Mouse (Mus musculus) bone marrow, adult 2 months (tissue): Measurements from ENCODE around the gene Grhl3. TPM values are rescaled to one million over a fixed set of nuclear protein-coding genes. Genes with fewer than 3 reads are reported as not detected.

Experiments used
- H3K27ac ChIP-seq: fragments of 200-500 bp; 2 replicates; pipeline ENCODE4 v1.5.1; 2012; ENCODE audit warnings: low read depth, mild to moderate bottlenecking, control low read depth, inconsistent platforms, low read length; ENCODE audit not compliant: control insufficient read depth, poor library complexity, insufficient read depth
- H3K4me1 ChIP-seq: fragments of 200-500 bp; 2 replicates; pipeline ENCODE4 v1.6.1; 2011; ENCODE audit warnings: low read length; ENCODE audit not compliant: control insufficient read depth, insufficient read depth
- H3K4me3 ChIP-seq: fragments of 200-500 bp; replicated peaks from 2 replicates; pipeline ENCODE3; 2011; ENCODE audit warnings: mild to moderate bottlenecking, low read depth, low read length, control low read depth; ENCODE audit not compliant: control insufficient read depth
- CTCF ChIP-seq: fragments of 200-500 bp; IDR thresholded peaks from 2 replicates; pipeline ENCODE4 v1.5.1; 2011; ENCODE audit warnings: low read length, control low read depth; ENCODE audit not compliant: control insufficient read depth, insufficient read depth
- POLR2A ChIP-seq: fragments of 200-500 bp; IDR thresholded peaks from 2 replicates; pipeline ENCODE4 v1.6.1; 2011; ENCODE audit warnings: low read depth, mild to moderate bottlenecking, control low read depth, low read length, borderline replicate concordance; ENCODE audit not compliant: control insufficient read depth
- WGBS: fragments of 180-500 bp; shearing (Covaris S2); methylation state at CpG from one replicate; pipeline ENCODE4 v1.1.7; 2018; 5-methylcytosine and 5-hydroxymethylcytosine counted together
- polyA plus RNA-seq: library from polyadenylated mRNA; stranded (reverse); fragments of >200 nt; gene quantifications from 2 replicates; pipeline ENCODE4 v1.2.4, GENCODE M21; 2011; ENCODE audit warnings: low replicate concordance; ENCODE audit not compliant: missing spikeins, insufficient read depth, insufficient read length

The Grhl3 gene
- polyA plus RNA-seq, 1 experiment, result not detected

DNA sequence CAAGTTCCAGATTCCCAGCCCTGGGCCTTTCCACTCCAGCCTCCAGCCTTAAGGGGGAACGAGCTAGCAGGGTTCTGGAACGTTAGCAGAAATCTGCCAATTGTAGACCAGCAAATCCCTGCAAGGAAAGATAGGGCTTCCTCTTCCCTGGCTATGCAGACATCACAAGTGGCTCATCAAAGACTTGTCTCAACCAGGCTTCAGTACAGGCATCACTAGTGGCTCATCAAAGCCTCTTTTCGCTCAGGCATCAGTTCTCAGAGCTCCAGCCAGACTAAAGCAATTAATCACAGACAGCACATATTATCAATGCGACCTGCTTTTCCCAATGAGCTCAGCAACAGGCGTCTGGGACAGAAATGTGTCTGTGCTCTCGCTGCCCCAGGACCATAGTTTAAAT lies 40.4 kb downstream of the Grhl3 start:
- 70% methylated on average over 6 of the region's 6 CpGs for WGBS
- no peak overlapping the region for H3K4me3 ChIP-seq
- TF ChIP-seq POLR2A, result no peak
- TF ChIP-seq CTCF, result no peak
- no peaks in the 10 kb centered on the region for H3K4me1 ChIP-seq
- H3K27ac ChIP-seq, result no peak overlapping the region

DNA sequence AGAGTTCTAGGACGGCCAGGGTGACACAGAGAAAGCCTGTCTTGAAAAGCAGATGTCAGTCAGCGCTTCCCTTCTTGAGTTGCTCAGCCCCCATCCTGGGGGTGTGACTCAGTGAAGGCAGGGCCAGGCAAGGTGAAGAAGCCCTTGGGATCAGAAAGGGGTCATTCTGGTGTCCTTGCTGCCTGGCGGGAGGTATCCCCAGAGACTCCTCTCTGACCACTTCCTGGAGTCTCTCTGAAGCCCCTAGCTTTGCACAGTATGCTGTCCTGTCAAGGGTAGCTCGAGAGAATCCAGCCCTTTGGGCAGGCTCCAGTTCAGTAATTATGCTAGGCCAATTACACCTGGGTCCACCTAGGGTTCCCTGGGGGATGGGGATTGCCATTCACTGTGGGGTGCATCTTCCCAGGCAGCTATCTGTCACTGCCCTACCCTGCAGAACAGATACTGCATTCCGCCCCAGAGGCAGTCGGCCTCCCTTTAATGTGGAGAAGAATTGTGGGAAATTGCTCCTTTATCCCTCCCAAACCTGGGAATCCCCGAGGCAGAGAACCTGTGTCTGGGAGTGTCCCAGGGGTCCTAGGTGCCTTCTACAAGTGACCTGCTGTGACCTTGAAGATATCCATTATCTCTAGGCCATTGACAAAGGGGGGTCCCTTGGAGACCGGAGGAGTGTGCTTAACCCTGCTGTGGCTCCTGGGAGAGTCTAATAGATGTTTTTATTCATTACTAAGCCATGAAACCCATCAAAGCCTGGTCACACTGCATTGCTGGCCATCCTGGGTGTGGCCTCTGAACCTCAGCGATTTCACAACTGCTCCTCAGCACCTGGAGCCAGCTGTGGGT lies 41.4 kb downstream of the Grhl3 start:
- no peaks in the 10 kb centered on the region for H3K4me1 ChIP-seq
- no peak overlapping the region for H3K4me3 ChIP-seq
- TF ChIP-seq POLR2A (no peak), CTCF (no peak)
- H3K27ac ChIP-seq, result no peak overlapping the region
- 66% methylated on average over 9 of the region's 9 CpGs for WGBS

DNA sequence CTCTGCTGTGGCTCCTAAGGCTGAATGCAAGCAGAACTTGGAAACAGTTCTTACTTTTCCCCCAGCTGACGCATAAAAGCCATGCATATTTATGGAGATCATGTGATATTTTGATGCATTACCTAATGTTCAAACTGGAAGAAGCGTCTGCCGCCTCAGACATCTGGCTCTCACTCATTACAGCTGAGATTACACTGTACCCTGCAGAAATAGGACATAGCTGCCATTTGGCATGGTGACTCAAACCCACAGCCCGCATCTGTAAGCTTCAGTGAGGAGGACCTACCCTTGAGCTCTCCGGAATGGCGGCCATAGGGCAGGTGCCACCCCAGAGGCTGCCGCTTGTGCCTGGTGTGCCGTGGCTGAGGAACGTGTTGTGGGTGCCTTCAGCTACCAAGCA lies 42.2 kb downstream of the Grhl3 start:
- Histone ChIP-seq H3K4me3 (no peak overlapping the region), H3K27ac (no peak overlapping the region), H3K4me1 (no peaks in the 10 kb centered on the region)
- no peak for TF ChIP-seq CTCF
- TF ChIP-seq POLR2A, result no peak
- 86% methylated on average over 9 of the region's 9 CpGs for WGBS

GRCm38 (mm10) chr4:135530270-135530669 lies 43.2 kb downstream of the Grhl3 start:
- Histone ChIP-seq H3K27ac (no peak overlapping the region), H3K4me1 (no peaks in the 10 kb centered on the region), H3K4me3 (no peak overlapping the region)
- peak; percentile 27; the same call in 1 of the 2 replicates for TF ChIP-seq CTCF
- TF ChIP-seq POLR2A, result no peak
- 62% methylated on average over 2 of the region's 2 CpGs for WGBS

GRCm38 (mm10) chr4:135526039-135526710 lies 47.3 kb downstream of the Grhl3 start:
- no peak overlapping the region for H3K27ac ChIP-seq
- 59% methylated on average over 14 of the region's 14 CpGs for WGBS
- no peaks in the 10 kb centered on the region for H3K4me1 ChIP-seq
- no peak for TF ChIP-seq CTCF
- no peak for TF ChIP-seq POLR2A
- H3K4me3 ChIP-seq, result no peak overlapping the region

DNA sequence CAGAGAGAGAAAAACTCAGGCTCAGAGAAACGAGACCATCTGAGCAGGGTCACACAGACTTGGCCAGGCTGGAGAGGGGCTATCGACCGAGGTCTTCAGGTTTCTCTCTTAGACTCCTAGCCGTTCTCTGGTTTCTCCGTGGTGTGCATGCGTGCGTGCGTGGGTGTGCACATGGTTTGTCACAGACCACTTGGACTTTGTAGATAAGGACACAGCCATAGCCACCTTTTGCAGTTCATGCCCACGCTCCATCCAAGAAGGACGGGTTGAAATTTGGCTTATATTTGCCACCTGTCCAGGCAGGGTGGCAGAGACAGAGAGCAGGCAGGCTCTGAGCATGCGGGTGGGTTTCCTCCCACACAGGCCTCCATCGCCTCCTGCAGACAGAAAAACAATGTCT lies 48.4 kb downstream of the Grhl3 start:
- WGBS, result 75% methylated on average over 12 of the region's 12 CpGs
- Histone ChIP-seq H3K4me3 (no peak overlapping the region), H3K4me1 (no peaks in the 10 kb centered on the region), H3K27ac (no peak overlapping the region)
- TF ChIP-seq CTCF, result no peak
- TF ChIP-seq POLR2A, result no peak

DNA sequence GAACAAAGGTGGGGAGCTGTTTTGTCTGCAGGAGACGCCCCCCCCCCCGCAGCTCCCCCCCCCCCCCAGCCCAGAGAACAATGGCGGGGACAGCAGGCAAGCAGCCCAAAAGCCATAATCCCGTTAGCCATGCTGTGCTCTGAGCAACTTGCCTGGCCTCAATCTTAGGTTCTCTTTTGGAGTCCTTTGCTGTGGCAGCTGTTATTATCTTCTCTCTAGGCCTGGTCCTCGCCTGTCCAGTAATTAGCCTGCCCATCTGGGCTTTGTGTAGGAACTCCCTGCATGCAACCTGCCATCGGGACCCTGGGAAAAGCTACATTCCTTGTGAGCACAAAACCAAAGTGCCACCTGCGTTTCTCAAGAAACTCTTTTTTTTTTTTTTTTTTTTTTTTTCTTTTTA lies 49.5 kb downstream of the Grhl3 start:
- WGBS, result 55% methylated on average over 7 of the region's 7 CpGs
- Histone ChIP-seq H3K27ac (no peak overlapping the region), H3K4me1 (no peaks in the 10 kb centered on the region), H3K4me3 (no peak overlapping the region)
- TF ChIP-seq CTCF (no peak), POLR2A (no peak)

DNA sequence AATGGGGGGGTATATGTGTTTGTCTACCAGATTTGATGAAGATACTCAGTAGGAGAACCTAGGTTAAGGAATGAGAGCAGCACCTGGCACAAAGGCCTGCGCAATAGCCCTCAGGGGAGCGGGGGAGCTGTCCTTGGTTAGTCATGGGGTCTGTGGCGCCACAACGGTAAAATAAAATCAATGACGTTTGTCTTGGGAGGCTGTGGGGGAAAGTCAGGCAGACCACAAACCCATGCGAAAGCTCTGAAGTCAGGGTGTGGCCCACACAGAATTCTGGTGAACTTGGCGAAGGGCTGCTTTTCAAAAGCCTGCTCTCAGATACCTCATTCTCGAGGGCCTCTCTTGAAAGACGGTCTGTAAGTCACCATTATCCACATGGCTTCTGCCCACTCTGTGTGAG lies 53.0 kb downstream of the Grhl3 start:
- WGBS, result 43% methylated on average over 9 of the region's 9 CpGs
- Histone ChIP-seq H3K4me1 (no peaks in the 10 kb centered on the region), H3K4me3 (no peak overlapping the region), H3K27ac (no peak overlapping the region)
- TF ChIP-seq CTCF (no peak), POLR2A (no peak)

DNA sequence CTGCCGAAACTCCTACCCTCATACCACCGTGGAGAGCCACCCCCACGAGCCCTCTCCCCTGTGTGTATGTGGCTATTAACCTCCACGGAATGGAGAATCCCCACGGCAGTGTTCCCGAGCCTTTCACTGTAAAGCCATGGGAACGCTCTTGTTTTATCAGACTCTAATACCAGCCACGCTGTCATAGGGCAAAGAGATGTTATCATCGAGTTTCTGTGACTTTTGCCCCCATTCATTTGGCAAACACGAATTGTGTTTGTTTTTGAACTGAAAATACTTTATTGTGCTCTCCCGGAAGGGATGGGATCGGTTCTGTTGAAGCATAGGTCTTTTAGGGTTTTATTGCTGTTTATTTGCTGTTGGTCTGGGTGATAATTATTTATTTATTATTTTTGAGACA lies 55.3 kb downstream of the Grhl3 start:
- Histone ChIP-seq H3K27ac (no peak overlapping the region), H3K4me1 (no peaks in the 10 kb centered on the region; the same call in none of the 2 replicates), H3K4me3 (no peak overlapping the region)
- 85% methylated on average over 12 of the region's 12 CpGs for WGBS
- TF ChIP-seq POLR2A (no peak), CTCF (no peak)
